Mouse (Mus musculus): ENCODE data around the gene Flnb. TPM values are rescaled to one million over a fixed set of nuclear protein-coding genes. Genes with fewer than 3 reads are reported as not detected.
A peak's percentile ranks its signal among the peaks of the same experiment; 100 is the strongest.

The Flnb gene
- polyA plus RNA-seq, 1 experiment: not detected

GRCm38 (mm10) chr14:7884158-7884557, 66.4 kb downstream of the Flnb start:
- no peak overlapping the region for H3K4me3 ChIP-seq (ENCODE audit: insufficient read depth, low read depth, low read length)
- H3K27ac ChIP-seq (ENCODE audit: insufficient read depth, low read depth, low read length): no peak overlapping the region
- WGBS: 30% methylated on average over 1 of the region's 1 CpGs
- TF ChIP-seq POLR2A (IDR thresholded peaks at IDR 0.05; ENCODE audit: insufficient read depth, low read depth, low read length) (no peak), CTCF (IDR thresholded peaks at IDR 0.05; ENCODE audit: insufficient read depth, low read depth, low read length) (no peak)
- peaks cover 13% of the 10 kb centered on the region for H3K4me1 ChIP-seq (ENCODE audit: control insufficient read depth, insufficient read depth, low read length)

GRCm38 (mm10) chr14:7884841-7885240, 67.1 kb downstream of the Flnb start:
- 82% methylated on average over 4 of the region's 4 CpGs for WGBS
- Histone ChIP-seq H3K4me1 (ENCODE audit: control insufficient read depth, insufficient read depth, low read length) (peaks cover 18% of the 10 kb centered on the region), H3K27ac (ENCODE audit: insufficient read depth, low read depth, low read length) (no peak overlapping the region), H3K4me3 (ENCODE audit: insufficient read depth, low read depth, low read length) (no peak overlapping the region)
- TF ChIP-seq CTCF (IDR thresholded peaks at IDR 0.05; ENCODE audit: insufficient read depth, low read depth, low read length): no peak
- no peak for TF ChIP-seq POLR2A (IDR thresholded peaks at IDR 0.05; ENCODE audit: insufficient read depth, low read depth, low read length)

GRCm38 (mm10) chr14:7885540-7885939, 67.8 kb downstream of the Flnb start:
- H3K4me1 ChIP-seq (ENCODE audit: control insufficient read depth, insufficient read depth, low read length): peaks cover 18% of the 10 kb centered on the region
- no peak overlapping the region for H3K4me3 ChIP-seq (ENCODE audit: insufficient read depth, low read depth, low read length)
- 71% methylated on average over 9 of the region's 9 CpGs for WGBS
- no peak for TF ChIP-seq CTCF (IDR thresholded peaks at IDR 0.05; ENCODE audit: insufficient read depth, low read depth, low read length)
- H3K27ac ChIP-seq (ENCODE audit: insufficient read depth, low read depth, low read length): no peak overlapping the region

- no peak overlapping the region for H3K4me3 ChIP-seq (ENCODE audit: insufficient read depth, low read depth, low read length)
- WGBS: 66% methylated on average over 6 of the region's 6 CpGs
- no peak overlapping the region for H3K27ac ChIP-seq (ENCODE audit: insufficient read depth, low read depth, low read length)
- peaks cover 18% of the 10 kb centered on the region for H3K4me1 ChIP-seq (ENCODE audit: control insufficient read depth, insufficient read depth, low read length)
- TF ChIP-seq POLR2A (IDR thresholded peaks at IDR 0.05; ENCODE audit: insufficient read depth, low read depth, low read length) (no peak), CTCF (IDR thresholded peaks at IDR 0.05; ENCODE audit: insufficient read depth, low read depth, low read length) (no peak)
Observed at GRCm38 (mm10) chr14:7886008-7886407, 68.3 kb downstream of the Flnb start.

GRCm38 (mm10) chr14:7887171-7887570, 69.4 kb downstream of the Flnb start:
- TF ChIP-seq POLR2A (IDR thresholded peaks at IDR 0.05; ENCODE audit: insufficient read depth, low read depth, low read length) (no peak), CTCF (IDR thresholded peaks at IDR 0.05; ENCODE audit: insufficient read depth, low read depth, low read length) (no peak)
- 81% methylated on average over 7 of the region's 7 CpGs for WGBS
- Histone ChIP-seq H3K27ac (ENCODE audit: insufficient read depth, low read depth, low read length) (no peak overlapping the region), H3K4me3 (ENCODE audit: insufficient read depth, low read depth, low read length) (no peak overlapping the region), H3K4me1 (ENCODE audit: control insufficient read depth, insufficient read depth, low read length) (peaks cover 18% of the 10 kb centered on the region)

GRCm38 (mm10) chr14:7888294-7888693, 70.5 kb downstream of the Flnb start:
- 81% methylated on average over 6 of the region's 6 CpGs for WGBS
- Histone ChIP-seq H3K4me3 (ENCODE audit: insufficient read depth, low read depth, low read length) (no peak overlapping the region), H3K4me1 (ENCODE audit: control insufficient read depth, insufficient read depth, low read length) (peaks cover 18% of the 10 kb centered on the region), H3K27ac (ENCODE audit: insufficient read depth, low read depth, low read length) (peak overlapping the region; percentile 90)
- TF ChIP-seq CTCF (IDR thresholded peaks at IDR 0.05; ENCODE audit: insufficient read depth, low read depth, low read length) (no peak), POLR2A (IDR thresholded peaks at IDR 0.05; ENCODE audit: insufficient read depth, low read depth, low read length) (no peak)

- WGBS: 13% methylated on average over 11 of the region's 11 CpGs
- Histone ChIP-seq H3K27ac (ENCODE audit: insufficient read depth, low read depth, low read length) (peak overlapping the region; percentile 90), H3K4me1 (ENCODE audit: control insufficient read depth, insufficient read depth, low read length) (peaks cover 18% of the 10 kb centered on the region), H3K4me3 (ENCODE audit: insufficient read depth, low read depth, low read length) (no peak overlapping the region)
- TF ChIP-seq CTCF (IDR thresholded peaks at IDR 0.05; ENCODE audit: insufficient read depth, low read depth, low read length): no peak
- no peak for TF ChIP-seq POLR2A (IDR thresholded peaks at IDR 0.05; ENCODE audit: insufficient read depth, low read depth, low read length)
Observed at GRCm38 (mm10) chr14:7888811-7889651, 71.3 kb downstream of the Flnb start.

GRCm38 (mm10) chr14:7889834-7890233, 72.1 kb downstream of the Flnb start:
- peaks cover 16% of the 10 kb centered on the region for H3K4me1 ChIP-seq (ENCODE audit: control insufficient read depth, insufficient read depth, low read length)
- TF ChIP-seq POLR2A (IDR thresholded peaks at IDR 0.05; ENCODE audit: insufficient read depth, low read depth, low read length) (no peak), CTCF (IDR thresholded peaks at IDR 0.05; ENCODE audit: insufficient read depth, low read depth, low read length) (no peak)
- WGBS: 44% methylated on average over 9 of the region's 9 CpGs
- H3K4me3 ChIP-seq (ENCODE audit: insufficient read depth, low read depth, low read length): no peak overlapping the region
- peak overlapping the region; percentile 90 for H3K27ac ChIP-seq (ENCODE audit: insufficient read depth, low read depth, low read length)

- Histone ChIP-seq H3K4me1 (ENCODE audit: control insufficient read depth, insufficient read depth, low read length) (peaks cover 16% of the 10 kb centered on the region), H3K27ac (ENCODE audit: insufficient read depth, low read depth, low read length) (no peak overlapping the region), H3K4me3 (ENCODE audit: insufficient read depth, low read depth, low read length) (no peak overlapping the region)
- TF ChIP-seq POLR2A (IDR thresholded peaks at IDR 0.05; ENCODE audit: insufficient read depth, low read depth, low read length): no peak
- no peak for TF ChIP-seq CTCF (IDR thresholded peaks at IDR 0.05; ENCODE audit: insufficient read depth, low read depth, low read length)
Observed at GRCm38 (mm10) chr14:7891401-7891800, 73.6 kb downstream of the Flnb start.
